Mouse (Mus musculus) spleen, postnatal 4 days (tissue): ENCODE results near the gene Tor1a.

ENCODE experiments used
- DNase-seq, 2 experiments: peaks; one replicate each; pipeline ENCODE4 v3.0.0; 2022; ENCODE audit warnings: low spot score in 2 of 2

The Tor1a gene

GRCm38 (mm10) chr2:30967352-30968327, at the start of gene Tor1a:
Gene Tor1a, minus strand, starts transcription at chr2:30967933.
- peak; percentile 87 to 93 for DNase-seq

- DNase-seq, result no peak
Measured at GRCm38 (mm10) chr2:31013371-31014120, 45.8 kb upstream of the Tor1a start.

- no peak for DNase-seq
Measured at GRCm38 (mm10) chr2:31007208-31007607, 39.5 kb upstream of the Tor1a start.

- DNase-seq, result peak; percentile 75 to 77
Measured at GRCm38 (mm10) chr2:31006434-31006833, 38.7 kb upstream of the Tor1a start.

- DNase-seq, result no peak
Measured at GRCm38 (mm10) chr2:31005453-31005852, 37.7 kb upstream of the Tor1a start.

GRCm38 (mm10) chr2:31002857-31003256, 35.1 kb upstream of the Tor1a start:
- DNase-seq, result no peak

GRCm38 (mm10) chr2:30998443-30999260, 30.9 kb upstream of the Tor1a start:
- DNase-seq, result no peak

- no peak for DNase-seq
Measured at GRCm38 (mm10) chr2:30995432-30995996, 27.8 kb upstream of the Tor1a start.

- DNase-seq, result no peak
Measured at GRCm38 (mm10) chr2:30994853-30995252, 27.1 kb upstream of the Tor1a start.

- DNase-seq, result no peak
Measured at GRCm38 (mm10) chr2:30990221-30990620, 22.5 kb upstream of the Tor1a start.

- peak; percentile 43 to 77 for DNase-seq
Measured at GRCm38 (mm10) chr2:30985111-30986020, 17.6 kb upstream of the Tor1a start.

- DNase-seq, result no peak
Measured at GRCm38 (mm10) chr2:30983024-30983423, 15.3 kb upstream of the Tor1a start.

- DNase-seq, result peak; percentile 99
Measured at GRCm38 (mm10) chr2:30981790-30982513, 14.2 kb upstream of the Tor1a start, which contains the start of the genes BC005624 and Usp20. Gene BC005624, minus strand, starts transcription at chr2:30982201. Gene Usp20, plus strand, starts transcription at chr2:30982279.

GRCm38 (mm10) chr2:30966826-30967225, 907 bp downstream of the Tor1a start:
- DNase-seq, result no peak

GRCm38 (mm10) chr2:30965627-30966026, 2.1 kb downstream of the Tor1a start:
- DNase-seq, result no peak

GRCm38 (mm10) chr2:30962570-30963254, 5.0 kb downstream of the Tor1a start:
- no peak for DNase-seq

GRCm38 (mm10) chr2:30959856-30960255, 7.9 kb downstream of the Tor1a start:
- DNase-seq, result no peak

GRCm38 (mm10) chr2:30958726-30959125, 9.0 kb downstream of the Tor1a start:
- DNase-seq, result no peak

- no peak for DNase-seq
Measured at GRCm38 (mm10) chr2:30957511-30957910, 10.2 kb downstream of the Tor1a start.
